Mouse (Mus musculus) CH12.LX (cell line): ENCODE measurements around the gene Pate2. TPM values are rescaled to one million over a fixed set of nuclear protein-coding genes. Genes with fewer than 3 reads are reported as not detected.

Source experiments
- DNase-seq: peaks from one replicate; pipeline ENCODE4 v3.0.0-alpha.2; 2013; ENCODE audit errors: extremely low read depth
- H3K27ac ChIP-seq: 2 replicates; pipeline ENCODE4 v1.5.1; 2012; ENCODE audit warnings: low read depth, mild to moderate bottlenecking, control low read depth, moderate library complexity; ENCODE audit not compliant: insufficient read depth
- H3K27me3 ChIP-seq: replicated peaks from 2 replicates; pipeline ENCODE3; 2012; ENCODE audit warnings: inconsistent platforms
- H3K36me3 ChIP-seq, 2 experiments: replicated peaks in 1 of 2; 2 replicates each; pipeline versions ENCODE3 to v1.6.1; 2012; ENCODE audit warnings: inconsistent platforms in 1 of 2, low read length in 1 of 2, mild to moderate bottlenecking in 1 of 2, mixed read lengths in 1 of 2, moderate library complexity in 1 of 2; ENCODE audit not compliant: control insufficient read depth in 1 of 2, insufficient read depth in 1 of 2
- H3K4me1 ChIP-seq, 2 experiments: 2 replicates each; pipeline ENCODE4 v1.6.1; 2012; ENCODE audit warnings: inconsistent platforms in 1 of 2, moderate library complexity in 1 of 2; ENCODE audit not compliant: insufficient read depth in 2 of 2, control insufficient read depth in 1 of 2
- H3K4me2 ChIP-seq: 2 replicates; pipeline ENCODE4 v1.6.1; 2012; ENCODE audit warnings: low read depth, mild to moderate bottlenecking, control low read depth; ENCODE audit not compliant: poor library complexity, insufficient read depth, severe bottlenecking
- H3K4me3 ChIP-seq, 3 experiments: fragments of 150-350 bp in 1 of 3; sonication (generic) in 1 of 3; replicated peaks in 1 of 3; 2 replicates each; pipeline versions ENCODE3 to v1.5.1; 2011 to 2012; ENCODE audit warnings: low read depth in 2 of 3, low read length in 2 of 3, mild to moderate bottlenecking in 2 of 3, moderate library complexity in 2 of 3, control low read depth in 1 of 3, improper control_type of control experiment in 1 of 3, inconsistent platforms in 1 of 3, mixed read lengths in 1 of 3; ENCODE audit not compliant: poor library complexity in 1 of 3
- H3K79me2 ChIP-seq: replicated peaks from 2 replicates; pipeline ENCODE4 v1.6.1; 2012; ENCODE audit warnings: mild to moderate bottlenecking, moderate library complexity; ENCODE audit not compliant: control insufficient read depth, poor library complexity, insufficient read depth, severe bottlenecking; ENCODE audit errors: extremely low read depth
- H3K9ac ChIP-seq: 2 replicates; pipeline ENCODE4 v1.6.1; 2012; ENCODE audit warnings: low read depth, mild to moderate bottlenecking, control low read depth, moderate library complexity; ENCODE audit not compliant: insufficient read depth
- H3K9me3 ChIP-seq: replicated peaks from 2 replicates; pipeline ENCODE3; 2012; ENCODE audit warnings: low read length, inconsistent platforms, mixed read lengths
- BHLHE40 ChIP-seq: IDR thresholded peaks from 2 replicates; pipeline ENCODE4 v1.6.1; 2011; ENCODE audit warnings: mild to moderate bottlenecking, low read depth, low read length, improper control_type of control experiment
- CHD1 ChIP-seq: IDR thresholded peaks from 2 replicates; pipeline ENCODE4 v1.6.1; 2012; ENCODE audit warnings: low read depth, low read length, improper control_type of control experiment, inconsistent platforms
- CTCF ChIP-seq, 2 experiments: IDR thresholded peaks in 1 of 2; conservative IDR thresholded peaks in 1 of 2; 2 replicates each; pipeline ENCODE4 v1.5.1; 2011 to 2012; ENCODE audit warnings: low read depth in 2 of 2, low read length in 2 of 2, improper control_type of control experiment in 1 of 2, inconsistent platforms in 1 of 2, mild to moderate bottlenecking in 1 of 2, moderate library complexity in 1 of 2
- E2F4 ChIP-seq: IDR thresholded peaks from 2 replicates; pipeline ENCODE4 v1.6.1; 2011; ENCODE audit warnings: low read depth, low read length, improper control_type of control experiment; ENCODE audit not compliant: insufficient replicate concordance
- ELF1 ChIP-seq: IDR thresholded peaks from 2 replicates; pipeline ENCODE4 v1.6.1; 2014; ENCODE audit warnings: low read depth, mild to moderate bottlenecking, inconsistent platforms, low read length, improper control_type of control experiment
- EP300 ChIP-seq: IDR thresholded peaks from 2 replicates; pipeline ENCODE4 v1.6.1; 2011; ENCODE audit warnings: low read length, improper control_type of control experiment
- GABPA ChIP-seq: IDR thresholded peaks from 2 replicates; pipeline ENCODE4 v1.6.1; 2012; ENCODE audit warnings: low read depth, low read length, improper control_type of control experiment, inconsistent platforms; ENCODE audit not compliant: insufficient replicate concordance
- HCFC1 ChIP-seq: IDR thresholded peaks from 2 replicates; pipeline ENCODE4 v1.6.1; 2012; ENCODE audit warnings: low read depth, mild to moderate bottlenecking, inconsistent platforms, low read length, improper control_type of control experiment
- IRF4 ChIP-seq: IDR thresholded peaks from 2 replicates; pipeline ENCODE4 v1.6.1; 2014; ENCODE audit warnings: low read depth, mild to moderate bottlenecking, inconsistent platforms, low read length, improper control_type of control experiment
- JUN ChIP-seq: IDR thresholded peaks from 2 replicates; pipeline ENCODE4 v1.6.1; 2011; ENCODE audit warnings: low read depth, mild to moderate bottlenecking, low read length, improper control_type of control experiment, moderate library complexity; ENCODE audit not compliant: insufficient read depth
- JUND ChIP-seq: conservative IDR thresholded peaks from 2 replicates; pipeline ENCODE4 v1.6.1; 2011; ENCODE audit warnings: low read depth, low read length, improper control_type of control experiment
- MAFK ChIP-seq: IDR thresholded peaks from 2 replicates; pipeline ENCODE4 v1.6.1; 2011; ENCODE audit warnings: low read length, improper control_type of control experiment; ENCODE audit not compliant: insufficient replicate concordance
- MAX ChIP-seq: IDR thresholded peaks from 2 replicates; pipeline ENCODE4 v1.6.1; 2011; ENCODE audit warnings: low read length, improper control_type of control experiment
- MAZ ChIP-seq: IDR thresholded peaks from 2 replicates; pipeline ENCODE4 v1.6.1; 2012; ENCODE audit warnings: low read depth, mild to moderate bottlenecking, inconsistent platforms, low read length, improper control_type of control experiment, moderate library complexity
- MXI1 ChIP-seq: IDR thresholded peaks from 2 replicates; pipeline ENCODE4 v1.6.1; 2011; ENCODE audit warnings: mild to moderate bottlenecking, low read depth, low read length, improper control_type of control experiment
- MYC ChIP-seq: IDR thresholded peaks from 2 replicates; pipeline ENCODE4 v1.6.1; 2011; ENCODE audit warnings: low read depth, mild to moderate bottlenecking, improper control_type of control experiment, low read length
- POLR2A ChIP-seq: IDR thresholded peaks from 2 replicates; pipeline ENCODE4 v1.6.1; 2011; ENCODE audit warnings: low read depth, mild to moderate bottlenecking, improper control_type of control experiment, low read length
- POLR2AphosphoS2 ChIP-seq: IDR thresholded peaks from 2 replicates; pipeline ENCODE4 v1.6.1; 2011; ENCODE audit warnings: low read depth, low read length, improper control_type of control experiment
- RAD21 ChIP-seq: IDR thresholded peaks from 2 replicates; pipeline ENCODE4 v1.6.1; 2011; ENCODE audit warnings: low read depth, mild to moderate bottlenecking, low read length, improper control_type of control experiment, moderate library complexity
- SMC3 ChIP-seq: IDR thresholded peaks from 2 replicates; pipeline ENCODE4 v1.6.1; 2011; ENCODE audit warnings: low read depth, low read length, improper control_type of control experiment
- TCF12 ChIP-seq: IDR thresholded peaks from 2 replicates; pipeline ENCODE4 v1.6.1; 2014; ENCODE audit warnings: low read depth, mild to moderate bottlenecking, inconsistent platforms, low read length, improper control_type of control experiment
- USF2 ChIP-seq: conservative IDR thresholded peaks from 2 replicates; pipeline ENCODE4 v1.6.1; 2011; ENCODE audit warnings: low read depth, low read length, improper control_type of control experiment
- ZNF384 ChIP-seq: IDR thresholded peaks from 2 replicates; pipeline ENCODE4 v1.6.1; 2012; ENCODE audit warnings: low read depth, low read length, improper control_type of control experiment, inconsistent platforms
- dilution Hi-C: fragments of 300-500 bp; cut with MboI; formaldehyde crosslinking; loops from 2 replicates; pipeline ENCODE4 v1.14.3; 2020; ENCODE audit warnings: low sequenced_read_pairs; ENCODE audit not compliant: extremely low pct_unique_long_range_greater_than_20kb, extremely low pct_ligation_motif_present
- in situ Hi-C: fragments of 300-500 bp; cut with MboI; formaldehyde crosslinking; loops from 3 replicates; pipeline ENCODE4 v1.14.3; 2019; ENCODE audit warnings: low sequenced_read_pairs, low pct_ligation_motif_present, low pct_unique_long_range_greater_than_20kb, mixed read lengths
- polyA plus RNA-seq: library from polyadenylated mRNA; unstranded; fragments of >175 nt; gene quantifications from 2 replicates; pipeline ENCODE4 v1.2.1, GENCODE M21; 2012; ENCODE audit warnings: low read depth; ENCODE audit not compliant: insufficient read length
- total RNA-seq, 2 experiments: library from RNA; depleted of rRNA; stranded (reverse); fragments of 300-350 nt in 1 of 2; fragments of >200 nt in 1 of 2; gene quantifications; 2 replicates each; pipeline ENCODE4 v1.2.3; 2012 to 2014

Pate2 gene
- total and polyA plus RNA-seq, 3 experiments: 0.24 to 1.0 (median 0.41) TPM

- H3K9ac ChIP-seq: no peak overlapping the region
- H3K79me2 ChIP-seq: no peaks in the 10 kb centered on the region
- in situ Hi-C loops (no loop called here), dilution Hi-C loops (no loop called here)
- H3K4me3 ChIP-seq: no peak overlapping the region
- no peak for DNase-seq
- H3K9me3 ChIP-seq: no peaks in the 10 kb centered on the region
- no peaks in the 10 kb centered on the region for H3K27me3 ChIP-seq
- H3K27ac ChIP-seq: no peak overlapping the region
- H3K4me2 ChIP-seq: no peak overlapping the region
- peaks cover 0 to 5% of the 10 kb centered on the region in 2 experiments; a peak in 2 of 4 replicates for H3K4me1 ChIP-seq
- no peak for TF ChIP-seq POLR2AphosphoS2
- no peak for TF ChIP-seq JUND
- no peak for TF ChIP-seq TCF12
- no peak for TF ChIP-seq MYC
- TF ChIP-seq USF2: no peak
- no peak for TF ChIP-seq CHD1
- no peak for TF ChIP-seq MAX
- no peak for TF ChIP-seq ZNF384
- no peak for TF ChIP-seq GABPA
- TF ChIP-seq ELF1: no peak
- no peak for TF ChIP-seq POLR2A
- no peak for TF ChIP-seq SMC3
- TF ChIP-seq EP300: no peak
- TF ChIP-seq IRF4: no peak
- no peak for TF ChIP-seq JUN
- TF ChIP-seq E2F4: no peak
- no peak for TF ChIP-seq HCFC1
- no peaks in the 10 kb centered on the region for H3K36me3 ChIP-seq
These were observed 4.3 kb downstream of the Pate2 start for GRCm38 (mm10) chr9:35574416-35574815.

GRCm38 (mm10) chr9:35587674-35588073 is 17.6 kb downstream of the Pate2 start:
- Histone ChIP-seq H3K4me3 (no peak overlapping the region), H3K9me3 (no peaks in the 10 kb centered on the region), H3K9ac (no peak overlapping the region), H3K27me3 (no peaks in the 10 kb centered on the region), H3K4me2 (no peak overlapping the region), H3K27ac (no peak overlapping the region), H3K4me1 (peaks cover 0 to 3% of the 10 kb centered on the region in 2 experiments; a peak in 1 of 4 replicates), H3K79me2 (no peaks in the 10 kb centered on the region), H3K36me3 (no peaks in the 10 kb centered on the region)
- dilution Hi-C loops: no loop called here
- in situ Hi-C loops: no loop called here
- no peak for DNase-seq
- TF ChIP-seq MAZ: no peak
- TF ChIP-seq MXI1: no peak
- no peak for TF ChIP-seq TCF12
- TF ChIP-seq RAD21: no peak
- no peak for TF ChIP-seq BHLHE40
- TF ChIP-seq JUN: no peak
- TF ChIP-seq POLR2A: no peak
- no peak for TF ChIP-seq MAFK
- no peak for TF ChIP-seq CTCF (conservative IDR thresholded peaks at IDR 0.05 in 1 of 2, IDR thresholded peaks at IDR 0.05 in 1 of 2; ENCODE audit: low read depth in 2 of 2, low read length in 2 of 2)
- TF ChIP-seq, all 38 proteins: peak for 0
